Mouse (Mus musculus): ENCODE data around the gene Myl6. TPM values are rescaled to one million over a fixed set of nuclear protein-coding genes. Genes with fewer than 3 reads are reported as not detected.

Myl6 gene
- polyA plus RNA-seq, 1 experiment from 2014 or later: 1,202 TPM

DNA sequence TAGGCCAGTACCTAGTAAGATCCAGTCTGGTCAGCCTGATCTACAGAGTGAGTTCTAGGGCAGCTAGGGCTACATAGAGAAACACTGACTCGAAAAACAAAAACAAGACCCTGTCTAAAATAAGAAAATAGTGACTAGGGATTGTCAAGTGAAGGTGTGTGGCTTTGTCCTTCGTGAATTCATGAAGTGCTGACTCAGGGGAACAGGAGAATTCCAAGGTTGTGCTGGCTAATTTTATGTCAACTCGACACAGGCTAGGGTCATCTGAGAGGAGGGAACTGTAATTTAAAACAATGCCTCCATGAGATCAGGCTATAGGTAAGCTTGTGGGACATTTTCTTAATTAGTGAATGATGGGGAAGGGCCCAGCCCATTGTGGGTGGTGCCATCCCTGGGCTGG is 39.5 kb downstream of the Myl6 start:
- H3K4me1 ChIP-seq: peaks cover 4% of the 10 kb centered on the region; the same call in 1 of the 2 replicates
- WGBS: 68% methylated on average over 3 of the region's 3 CpGs

DNA sequence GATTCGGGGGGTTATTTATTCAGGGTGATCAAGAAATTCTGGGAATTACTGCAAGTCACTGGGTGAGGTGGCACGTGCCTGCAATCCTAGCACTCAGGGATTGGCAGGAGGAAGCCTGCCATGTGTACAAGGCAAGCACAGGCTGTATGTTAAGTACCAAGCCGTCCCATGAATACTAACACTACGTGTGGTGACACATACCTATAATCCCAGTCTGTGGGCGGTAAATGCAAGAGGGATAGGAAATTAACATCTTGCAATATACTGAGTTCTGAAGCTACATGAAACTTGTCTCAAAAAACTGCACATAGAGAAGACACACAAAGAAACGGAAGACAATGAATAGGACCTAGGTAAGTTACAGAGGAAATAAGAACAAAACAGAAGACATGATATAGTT is 42.9 kb downstream of the Myl6 start:
- no peak overlapping the region for H3K27ac ChIP-seq (replicated peaks)
- peaks cover 3% of the 10 kb centered on the region; the same call in 1 of the 2 replicates for H3K4me1 ChIP-seq
- H3K27me3 ChIP-seq (replicated peaks): no peaks in the 10 kb centered on the region
- no peak for ATAC-seq (ENCODE audit: extremely low read depth, insufficient number of reproducible peaks, low FRiP score, low TSS enrichment)
- H3K4me3 ChIP-seq: no peak overlapping the region
- H3K9me3 ChIP-seq: no peaks in the 10 kb centered on the region
- no peaks in the 10 kb centered on the region for H3K36me3 ChIP-seq
- no peak overlapping the region for H3K9ac ChIP-seq
- 71% methylated on average over 6 of the region's 6 CpGs for WGBS
- no peak overlapping the region for H3K4me2 ChIP-seq

More for the DNA sequence above, 39.5 kb downstream of the Myl6 start:
- no peak for ATAC-seq (ENCODE audit: extremely low read depth, insufficient number of reproducible peaks, low FRiP score, low TSS enrichment)
- no peak overlapping the region for H3K4me3 ChIP-seq
- 0 out of 2 replicates have a peak overlapping the region, but pooled peaks have one; percentile 58 for H3K9ac ChIP-seq
- H3K4me2 ChIP-seq: no peak overlapping the region
- no peaks in the 10 kb centered on the region for H3K9me3 ChIP-seq
- peaks cover 4% of the 10 kb centered on the region; the same call in 1 of the 2 replicates for H3K27me3 ChIP-seq (replicated peaks)
- no peak overlapping the region for H3K27ac ChIP-seq (replicated peaks)
- H3K36me3 ChIP-seq: no peaks in the 10 kb centered on the region

DNA sequence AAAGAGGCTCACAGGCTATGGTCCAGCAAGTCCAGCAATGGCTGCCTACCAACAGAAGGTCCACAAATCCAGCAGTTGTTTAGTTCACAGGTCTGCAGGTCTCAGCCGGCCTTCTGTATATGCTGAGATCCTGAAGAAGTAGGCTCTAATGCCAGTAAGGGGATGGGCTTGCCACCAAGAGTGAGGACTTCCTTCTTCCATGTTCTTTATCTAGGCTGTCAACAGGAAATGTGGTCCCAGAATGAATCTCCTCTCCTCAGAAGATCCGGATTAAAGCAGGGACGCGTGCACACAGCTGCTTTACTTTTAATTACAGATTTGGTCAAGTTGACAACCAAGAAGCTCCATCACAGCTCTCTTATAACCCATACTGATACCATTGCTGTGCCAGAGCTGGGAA is 48.5 kb downstream of the Myl6 start:
- no peaks in the 10 kb centered on the region for H3K4me1 ChIP-seq
- H3K4me3 ChIP-seq: no peak overlapping the region
- H3K4me2 ChIP-seq: no peak overlapping the region
- no peak overlapping the region for H3K9ac ChIP-seq
- no peaks in the 10 kb centered on the region for H3K9me3 ChIP-seq
- H3K27me3 ChIP-seq (replicated peaks): no peaks in the 10 kb centered on the region
- no peak for ATAC-seq (ENCODE audit: extremely low read depth, insufficient number of reproducible peaks, low FRiP score, low TSS enrichment)
- H3K27ac ChIP-seq (replicated peaks): no peak overlapping the region
- WGBS: 53% methylated on average over 4 of the region's 4 CpGs
- H3K36me3 ChIP-seq: peaks cover 19% of the 10 kb centered on the region

DNA sequence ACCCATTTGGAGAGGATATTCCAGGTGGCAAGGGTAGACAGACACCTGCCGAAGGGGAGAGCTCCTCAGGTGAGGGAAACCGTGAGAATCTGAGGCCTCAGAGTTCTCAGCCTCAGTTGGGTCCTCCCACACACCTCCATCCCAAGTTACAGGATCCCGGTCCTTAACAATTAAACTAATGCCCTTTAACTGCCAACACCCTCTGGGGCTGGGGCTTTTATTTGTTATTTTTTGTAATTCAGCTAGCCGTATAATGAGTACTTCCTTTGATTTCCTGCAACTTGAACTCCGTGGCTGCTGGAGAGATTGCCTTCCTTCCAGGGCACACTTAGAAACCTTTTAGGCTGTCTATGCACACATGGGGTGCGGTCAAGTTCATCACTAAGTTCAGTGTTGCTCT is 49.6 kb downstream of the Myl6 start:
- 65% methylated on average over 6 of the region's 6 CpGs for WGBS
- ATAC-seq (ENCODE audit: extremely low read depth, insufficient number of reproducible peaks, low FRiP score, low TSS enrichment): no peak
- H3K9ac ChIP-seq: no peak overlapping the region
- no peaks in the 10 kb centered on the region for H3K4me1 ChIP-seq
- H3K27me3 ChIP-seq (replicated peaks): no peaks in the 10 kb centered on the region
- no peak overlapping the region for H3K4me3 ChIP-seq
- no peak overlapping the region for H3K4me2 ChIP-seq
- no peaks in the 10 kb centered on the region for H3K9me3 ChIP-seq
- H3K36me3 ChIP-seq: peaks cover 30% of the 10 kb centered on the region
- no peak overlapping the region for H3K27ac ChIP-seq (replicated peaks)

DNA sequence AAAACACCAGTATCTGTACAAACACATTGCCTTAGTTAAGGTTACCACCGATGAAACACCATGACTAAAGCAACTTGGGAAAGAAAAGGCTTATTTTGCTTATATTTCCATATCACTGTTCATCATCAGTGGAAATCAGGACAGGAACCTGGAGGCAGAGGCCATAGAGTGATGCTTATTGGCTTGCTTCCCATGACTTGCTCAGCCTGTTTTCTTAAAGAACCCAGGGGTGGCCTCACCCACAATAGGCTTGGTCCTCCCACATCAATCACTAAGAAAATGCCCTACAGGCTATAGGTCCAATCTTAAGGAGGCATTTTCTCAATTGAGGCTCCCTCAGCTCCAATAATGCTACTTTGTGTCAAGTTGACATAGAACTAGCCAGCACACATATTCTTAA is 51.2 kb downstream of the Myl6 start:
- Histone ChIP-seq H3K27ac (replicated peaks) (no peak overlapping the region), H3K9ac (no peak overlapping the region), H3K4me3 (no peak overlapping the region), H3K36me3 (peaks cover 46% of the 10 kb centered on the region), H3K9me3 (no peaks in the 10 kb centered on the region), H3K4me1 (no peaks in the 10 kb centered on the region), H3K27me3 (replicated peaks) (no peaks in the 10 kb centered on the region), H3K4me2 (no peak overlapping the region)
- ATAC-seq (ENCODE audit: extremely low read depth, insufficient number of reproducible peaks, low FRiP score, low TSS enrichment): no peak
- WGBS: 80% methylated on average over 1 of the region's 1 CpGs

DNA sequence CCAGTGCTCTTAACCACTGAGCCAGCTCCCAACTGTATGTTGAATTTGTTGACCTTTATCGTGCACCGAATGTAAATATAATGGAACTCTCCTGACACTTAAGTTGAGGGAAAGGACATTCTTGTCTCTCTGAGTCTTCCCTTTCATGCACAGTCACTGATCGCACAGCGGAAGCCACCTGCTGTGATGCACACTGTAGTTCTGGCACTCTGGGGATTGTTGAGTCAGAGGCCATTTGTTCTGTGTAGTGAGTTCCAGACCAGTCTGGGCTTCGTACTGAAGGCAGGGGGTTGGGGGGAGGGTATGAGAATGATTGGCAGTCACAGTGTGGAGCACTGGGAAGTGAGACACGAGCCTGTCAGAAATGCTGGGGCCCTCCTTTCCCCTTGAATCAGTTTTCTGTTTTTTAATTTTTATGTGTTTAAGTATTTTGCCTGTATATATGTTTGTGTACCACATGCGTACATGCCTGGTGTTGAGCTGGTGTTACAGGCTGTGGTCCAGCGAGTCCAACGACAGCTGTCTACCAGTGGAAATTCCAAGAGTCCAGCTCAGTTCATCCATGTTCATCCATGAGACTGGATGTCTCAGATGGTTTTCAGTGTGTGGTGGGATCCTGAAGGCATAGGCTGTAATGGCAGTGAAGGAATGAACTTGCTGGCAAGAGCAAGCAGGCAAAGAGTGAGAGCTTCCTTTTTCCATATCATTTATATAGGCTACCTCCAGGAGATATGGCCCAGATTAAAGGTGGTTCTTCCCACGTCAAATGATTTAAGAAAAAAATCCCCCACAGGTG is 52.4 kb downstream of the Myl6 start:
- no peaks in the 10 kb centered on the region for H3K27me3 ChIP-seq (replicated peaks)
- no peak for ATAC-seq (ENCODE audit: extremely low read depth, insufficient number of reproducible peaks, low FRiP score, low TSS enrichment)
- H3K4me2 ChIP-seq: no peak overlapping the region
- H3K9ac ChIP-seq: no peak overlapping the region
- WGBS: 85% methylated on average over 10 of the region's 10 CpGs
- H3K9me3 ChIP-seq: no peaks in the 10 kb centered on the region
- H3K27ac ChIP-seq (replicated peaks): no peak overlapping the region
- peaks cover 58% of the 10 kb centered on the region for H3K36me3 ChIP-seq
- H3K4me3 ChIP-seq: no peak overlapping the region
- no peaks in the 10 kb centered on the region for H3K4me1 ChIP-seq

Small RNA genes lying within 50 kb of the gene (microRNA-seq; reads per million reads assigned to microRNA genes)
- gene Mir6916 (not detected), gene Mir8105 (not detected)

Other genes with a start within 250 kb of the Myl6 start
- gene Apon, start 240.0 kb downstream of the Myl6 start, polyA plus RNA-seq (2015; fragmentation: Nextera tagmentation; extraction: Ambion mirVana): 0.10 and 0.17 TPM in 2 replicates
- 0.27 and 1.7 TPM in 2 replicates for gene Apof, start 225.5 kb downstream of the Myl6 start, polyA plus RNA-seq (2015; fragmentation: Nextera tagmentation; extraction: Ambion mirVana)
- gene Stat2, start 223.6 kb downstream of the Myl6 start, polyA plus RNA-seq (2015; fragmentation: Nextera tagmentation; extraction: Ambion mirVana): 9.7 and 9.8 TPM in 2 replicates
- gene Il23a, start 195.4 kb downstream of the Myl6 start, polyA plus RNA-seq (2015; fragmentation: Nextera tagmentation; extraction: Ambion mirVana): 1.8 and 2.6 TPM in 2 replicates
- 24.9 and 25.7 TPM in 2 replicates for gene Pan2, start 190.8 kb downstream of the Myl6 start, polyA plus RNA-seq (2015; fragmentation: Nextera tagmentation; extraction: Ambion mirVana)
- gene Cnpy2, start 171.7 kb downstream of the Myl6 start, polyA plus RNA-seq (2015; fragmentation: Nextera tagmentation; extraction: Ambion mirVana): 193 and 228 TPM in 2 replicates
- 396 and 409 TPM in 2 replicates for gene Cs, start 156.4 kb downstream of the Myl6 start, polyA plus RNA-seq (2015; fragmentation: Nextera tagmentation; extraction: Ambion mirVana)
- gene Coq10a, start 125.1 kb downstream of the Myl6 start, polyA plus RNA-seq (2015; fragmentation: Nextera tagmentation; extraction: Ambion mirVana): 11.8 and 12.6 TPM in 2 replicates
- gene Ankrd52, start 117.0 kb downstream of the Myl6 start, polyA plus RNA-seq (2015; fragmentation: Nextera tagmentation; extraction: Ambion mirVana): 8.8 and 9.4 TPM in 2 replicates
- gene Slc39a5, start 92.9 kb downstream of the Myl6 start, polyA plus RNA-seq (2015; fragmentation: Nextera tagmentation; extraction: Ambion mirVana): 0.12 and 1.5 TPM in 2 replicates
- gene Nabp2, start 82.7 kb downstream of the Myl6 start, polyA plus RNA-seq (2015; fragmentation: Nextera tagmentation; extraction: Ambion mirVana): 58.0 and 63.9 TPM in 2 replicates
- gene Rnf41, start 82.5 kb downstream of the Myl6 start, polyA plus RNA-seq (2015; fragmentation: Nextera tagmentation; extraction: Ambion mirVana): 26.8 and 27.0 TPM in 2 replicates
- gene Smarcc2, start 34.9 kb downstream of the Myl6 start, polyA plus RNA-seq (2015; fragmentation: Nextera tagmentation; extraction: Ambion mirVana): 55.2 and 57.1 TPM in 2 replicates
- gene Myl6b, start 4.5 kb upstream of the Myl6 start, polyA plus RNA-seq (2015; fragmentation: Nextera tagmentation; extraction: Ambion mirVana): 3.2 and 4.5 TPM in 2 replicates
- 17.2 and 17.3 TPM in 2 replicates for gene Esyt1, start 31.7 kb upstream of the Myl6 start, polyA plus RNA-seq (2015; fragmentation: Nextera tagmentation; extraction: Ambion mirVana)
- gene Zc3h10, start 53.6 kb upstream of the Myl6 start, polyA plus RNA-seq (2015; fragmentation: Nextera tagmentation; extraction: Ambion mirVana): 7.6 and 9.4 TPM in 2 replicates
- 2,656 and 2,881 TPM in 2 replicates for gene Rpl41, start 55.2 kb upstream of the Myl6 start, polyA plus RNA-seq (2015; fragmentation: Nextera tagmentation; extraction: Ambion mirVana)
- gene Pa2g4, start 71.8 kb upstream of the Myl6 start, polyA plus RNA-seq (2015; fragmentation: Nextera tagmentation; extraction: Ambion mirVana): 125 and 136 TPM in 2 replicates
- 3.7 and 4.1 TPM in 2 replicates for gene Erbb3, start 95.5 kb upstream of the Myl6 start, polyA plus RNA-seq (2015; fragmentation: Nextera tagmentation; extraction: Ambion mirVana)
- gene Rps26, start 132.6 kb upstream of the Myl6 start, polyA plus RNA-seq (2015; fragmentation: Nextera tagmentation; extraction: Ambion mirVana): 455 and 482 TPM in 2 replicates
- 1.3 TPM in 2 replicates for gene Ikzf4, start 151.8 kb upstream of the Myl6 start, polyA plus RNA-seq (2015; fragmentation: Nextera tagmentation; extraction: Ambion mirVana)
- 11.1 and 12.4 TPM in 2 replicates for gene Suox, start 179.9 kb upstream of the Myl6 start, polyA plus RNA-seq (2015; fragmentation: Nextera tagmentation; extraction: Ambion mirVana)
- 60.4 and 62.1 TPM in 2 replicates for gene Rab5b, start 202.1 kb upstream of the Myl6 start, polyA plus RNA-seq (2015; fragmentation: Nextera tagmentation; extraction: Ambion mirVana)
- 1.6 and 2.6 TPM in 2 replicates for gene Pmel, start 210.1 kb upstream of the Myl6 start, polyA plus RNA-seq (2015; fragmentation: Nextera tagmentation; extraction: Ambion mirVana)
- gene Cdk2, start 210.9 kb upstream of the Myl6 start, polyA plus RNA-seq (2015; fragmentation: Nextera tagmentation; extraction: Ambion mirVana): 86.6 and 92.0 TPM in 2 replicates

Measured in heart, embryonic 13.5 days (tissue).